Mouse (Mus musculus): ENCODE measurements around the gene Nox3. TPM values are rescaled to one million over a fixed set of nuclear protein-coding genes. Genes with fewer than 3 reads are reported as not detected.
A peak's percentile ranks its signal among the peaks of the same experiment; 100 is the strongest.

Nox3 gene
- total RNA-seq (2014; fragmentation: Nextera tagmentation) (not detected in 2 replicates), total RNA-seq (2017) (not detected in 2 replicates)

DNA sequence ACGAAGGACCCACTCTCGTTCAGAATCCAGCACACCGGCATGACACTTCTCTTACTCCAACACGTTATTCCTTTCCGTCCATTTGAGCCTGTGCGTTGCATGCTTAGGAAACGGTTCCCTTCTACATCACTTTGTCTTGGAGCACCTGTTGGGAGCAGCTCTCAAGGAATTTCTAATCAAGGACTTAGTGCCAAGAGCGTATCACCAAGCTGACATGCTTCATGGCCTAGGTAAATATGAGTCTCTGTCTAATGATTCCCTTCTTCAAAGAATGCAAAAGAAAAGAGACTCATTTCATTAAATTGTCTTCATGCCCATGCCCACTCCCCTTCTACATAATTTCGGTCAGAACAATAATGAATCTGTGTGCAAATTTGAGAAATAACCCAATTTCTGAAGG is at the start of gene Nox3:
TSS of gene Nox3 (minus strand) at position 101 of the 400 bp plus-strand sequence.
- no peak for ATAC-seq (replicated peaks; ENCODE audit: poor library complexity, severe bottlenecking)

DNA sequence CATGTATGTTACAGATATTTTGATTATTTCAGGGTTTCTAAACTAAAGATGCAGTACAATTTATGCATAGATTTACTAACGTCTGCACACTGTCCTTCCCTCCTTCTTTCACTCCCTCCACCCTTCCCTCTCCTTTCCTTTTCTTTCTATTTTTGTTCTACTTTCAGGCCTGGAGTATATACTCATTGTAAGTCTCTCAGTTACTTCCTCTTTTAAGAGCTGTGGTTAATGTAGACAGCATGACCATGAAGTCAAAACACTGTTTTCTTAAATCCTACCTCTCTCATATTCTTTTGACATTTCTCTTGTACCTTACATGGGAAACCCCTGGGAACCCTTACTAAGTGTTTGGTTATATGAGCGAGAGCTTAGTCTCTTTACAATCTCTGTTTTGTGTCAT is 48.3 kb upstream of the Nox3 start:
- ATAC-seq (replicated peaks; ENCODE audit: poor library complexity, severe bottlenecking), result peak; percentile 48

DNA sequence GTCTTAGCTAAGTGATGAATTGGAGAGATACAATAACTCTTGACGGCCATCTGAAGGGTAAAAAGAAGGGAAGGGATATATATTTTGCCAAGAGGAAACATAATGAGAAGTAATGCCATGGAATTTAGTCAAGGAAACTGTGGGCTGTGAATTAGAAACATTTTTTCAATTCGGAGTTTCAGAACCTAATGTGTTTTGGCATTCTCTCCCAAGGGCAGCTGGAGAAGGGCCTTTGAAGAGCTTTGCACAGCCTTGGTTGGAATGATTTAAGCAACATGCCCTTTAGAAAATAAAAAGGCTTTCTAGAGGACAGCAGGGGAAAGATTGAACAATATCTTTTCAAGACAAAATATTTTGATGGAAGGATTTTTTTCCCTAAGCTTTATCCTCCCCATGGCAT is 40.9 kb upstream of the Nox3 start:
- no peak for ATAC-seq (replicated peaks; ENCODE audit: poor library complexity, severe bottlenecking)

DNA sequence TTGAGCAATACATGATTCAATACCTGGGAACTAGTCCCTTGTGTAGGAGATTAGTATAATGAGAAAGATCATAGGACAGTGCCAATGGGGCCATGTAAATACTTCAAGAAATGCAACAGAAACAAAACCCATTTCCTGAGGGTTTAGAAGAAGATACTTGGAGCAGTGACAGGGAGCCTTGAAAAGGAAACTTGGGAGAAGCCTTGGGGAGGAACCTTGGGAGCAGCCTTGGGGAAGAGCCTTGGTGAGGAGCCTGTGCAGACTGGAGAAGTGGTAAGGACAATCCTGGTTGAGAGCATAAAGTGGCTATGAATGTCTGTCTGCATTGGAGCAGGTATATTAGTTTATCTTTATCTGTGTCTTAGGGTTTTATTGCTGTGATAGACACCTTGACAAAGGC is 38.2 kb upstream of the Nox3 start:
- ATAC-seq (replicated peaks; ENCODE audit: poor library complexity, severe bottlenecking), result no peak

DNA sequence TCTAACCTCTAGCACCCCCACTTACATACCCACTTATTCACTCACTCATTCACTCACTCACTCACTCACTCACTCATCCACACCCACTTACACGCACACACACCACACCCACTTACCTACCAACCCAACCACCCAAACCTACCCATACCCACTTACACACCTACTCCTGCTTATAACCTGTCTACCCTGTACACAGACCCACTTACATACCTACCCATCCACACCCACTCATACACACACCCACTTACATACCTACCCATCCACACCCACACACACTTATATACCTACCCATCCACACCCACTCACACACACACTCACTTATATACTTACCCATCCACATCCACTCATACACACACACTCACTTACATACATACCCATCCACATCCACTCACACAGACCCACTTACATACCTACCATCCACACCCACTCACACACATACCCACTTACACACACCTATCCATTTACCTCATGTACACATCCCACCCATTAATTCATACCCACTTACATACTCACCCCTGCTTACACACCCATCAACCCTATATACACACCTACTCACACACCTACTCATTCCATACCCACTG is 9.4 kb upstream of the Nox3 start:
- no peak for ATAC-seq (replicated peaks; ENCODE audit: poor library complexity, severe bottlenecking)

DNA sequence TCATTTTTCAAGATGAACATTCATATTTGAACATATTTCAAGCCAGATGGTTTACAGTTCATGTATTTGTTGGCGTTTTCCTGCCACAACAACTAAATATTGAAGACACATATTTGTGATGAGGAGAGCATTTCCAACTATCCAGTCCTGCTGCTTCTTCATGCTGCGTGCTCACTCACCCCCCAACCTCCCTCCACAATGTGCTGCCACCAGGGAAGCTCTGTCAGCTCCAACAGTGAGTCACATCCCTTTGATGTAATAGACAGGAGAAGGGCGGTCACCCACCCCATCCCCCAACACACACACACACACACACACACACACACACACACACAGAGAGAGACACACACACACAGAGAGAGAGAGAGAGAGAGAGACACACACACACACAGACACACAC is 6.3 kb upstream of the Nox3 start:
- ATAC-seq (replicated peaks; ENCODE audit: poor library complexity, severe bottlenecking), result no peak

DNA sequence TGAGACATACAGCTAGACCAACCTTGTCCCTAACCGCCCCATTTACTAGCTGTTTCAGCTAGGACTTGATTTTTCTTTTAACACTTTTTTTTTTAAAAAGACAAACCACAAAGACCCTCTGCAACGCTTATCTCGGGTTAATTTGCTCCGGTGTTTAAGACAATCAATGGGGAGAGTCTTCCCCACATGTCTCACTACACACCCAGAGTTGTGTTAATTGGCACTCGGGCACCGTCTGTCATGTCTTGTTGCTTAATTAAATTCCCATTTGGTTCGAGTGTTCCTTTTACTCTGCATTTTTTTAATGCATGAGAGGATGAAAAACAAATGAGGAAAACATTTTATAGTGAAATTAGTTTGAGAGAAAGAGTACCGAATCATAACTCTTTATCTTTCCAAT is 3.2 kb downstream of the Nox3 start:
- no peak for ATAC-seq (replicated peaks; ENCODE audit: poor library complexity, severe bottlenecking)

DNA sequence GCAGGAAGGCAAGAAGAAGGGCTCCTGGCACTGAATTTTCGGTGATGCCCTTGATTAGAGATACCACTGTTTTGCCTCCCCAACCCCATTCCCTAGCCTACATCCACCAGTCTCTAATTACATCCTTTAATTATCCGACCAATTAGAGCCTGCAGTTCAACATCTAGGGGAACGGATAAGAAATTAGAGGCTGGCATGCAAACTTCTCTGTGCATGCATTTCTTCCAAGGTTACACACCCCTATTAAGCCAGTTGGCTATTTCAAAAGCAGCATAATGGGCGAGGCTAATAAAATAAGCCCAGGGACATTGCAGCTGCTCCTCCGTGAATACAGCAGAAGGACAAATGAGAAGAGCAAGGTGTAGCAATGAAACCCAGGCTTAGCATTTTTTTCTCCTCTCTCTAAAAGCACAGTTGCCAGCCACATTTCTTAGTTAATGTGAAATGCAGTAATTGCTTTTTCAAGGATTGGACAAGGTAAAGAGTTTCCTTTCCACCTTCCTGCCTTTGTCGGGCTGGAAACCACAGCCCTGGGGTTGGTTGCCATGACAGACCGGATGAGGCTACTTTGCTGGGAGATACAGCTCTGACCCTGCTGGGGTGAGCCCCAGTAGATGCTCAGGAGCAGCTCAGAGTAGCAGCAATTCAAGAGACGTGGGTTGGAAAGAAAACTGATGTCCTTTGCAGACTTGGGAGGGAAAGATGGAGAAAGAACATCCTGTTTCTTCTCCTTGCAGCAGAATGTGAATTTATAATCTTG is 5.4 kb downstream of the Nox3 start:
- ATAC-seq (replicated peaks; ENCODE audit: poor library complexity, severe bottlenecking), result no peak

DNA sequence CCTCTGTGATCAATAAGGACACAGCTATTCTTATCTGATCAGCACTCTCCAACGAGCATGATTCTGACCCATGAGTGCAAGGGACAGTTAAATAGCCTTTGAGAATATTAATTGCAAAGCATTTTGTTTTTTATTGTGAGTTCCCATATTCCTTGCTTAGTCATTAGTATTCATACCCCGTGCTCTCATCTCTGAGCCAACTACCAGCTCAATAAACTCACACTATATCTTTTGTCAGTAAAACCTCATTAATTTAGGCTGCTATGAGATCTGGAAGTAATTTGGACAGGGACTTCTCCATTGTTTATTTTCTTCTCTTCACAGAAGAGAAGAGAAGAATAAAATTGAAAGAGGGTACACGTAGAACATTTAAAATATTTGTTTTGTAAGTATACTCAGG is 12.4 kb downstream of the Nox3 start:
- no peak for ATAC-seq (replicated peaks; ENCODE audit: poor library complexity, severe bottlenecking)

DNA sequence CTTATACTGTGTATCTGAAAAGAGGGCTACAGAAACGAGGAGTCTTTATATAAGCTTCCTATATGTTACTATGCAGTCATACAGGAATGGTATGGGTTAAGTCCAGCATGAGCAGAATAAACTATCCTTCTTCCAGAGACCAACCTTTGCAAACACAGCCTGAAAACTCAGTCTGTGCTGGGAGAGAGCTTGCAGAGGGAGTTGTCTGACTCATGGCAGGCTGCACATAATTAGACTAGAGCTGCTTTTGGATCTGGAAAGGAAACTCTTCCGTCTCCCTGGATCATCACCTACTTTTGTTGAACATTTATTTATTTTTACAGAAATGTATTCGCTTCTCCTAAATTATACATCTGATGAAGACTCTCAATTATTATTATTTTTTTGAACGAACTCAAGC is 26.8 kb downstream of the Nox3 start:
- no peak for ATAC-seq (replicated peaks; ENCODE audit: poor library complexity, severe bottlenecking)

DNA sequence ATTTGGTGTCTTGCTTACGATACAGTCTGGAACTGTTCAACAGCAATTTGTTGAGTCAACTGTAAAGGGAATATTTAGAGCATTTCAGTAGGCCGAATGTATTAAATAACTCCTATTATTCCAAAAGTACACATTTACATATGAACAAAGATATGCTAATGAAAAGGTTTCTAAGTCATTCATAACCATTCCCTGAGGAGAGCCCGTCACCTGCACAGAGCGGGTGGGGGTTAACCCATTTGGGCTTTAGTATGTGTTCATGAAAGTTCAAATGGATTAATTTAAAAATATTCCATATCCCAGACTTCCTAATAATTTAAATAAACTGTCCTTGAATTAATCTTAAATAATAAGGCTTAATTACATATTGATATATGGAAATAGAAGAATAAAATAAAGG is 28.8 kb downstream of the Nox3 start:
- no peak for ATAC-seq (replicated peaks; ENCODE audit: poor library complexity, severe bottlenecking)

DNA sequence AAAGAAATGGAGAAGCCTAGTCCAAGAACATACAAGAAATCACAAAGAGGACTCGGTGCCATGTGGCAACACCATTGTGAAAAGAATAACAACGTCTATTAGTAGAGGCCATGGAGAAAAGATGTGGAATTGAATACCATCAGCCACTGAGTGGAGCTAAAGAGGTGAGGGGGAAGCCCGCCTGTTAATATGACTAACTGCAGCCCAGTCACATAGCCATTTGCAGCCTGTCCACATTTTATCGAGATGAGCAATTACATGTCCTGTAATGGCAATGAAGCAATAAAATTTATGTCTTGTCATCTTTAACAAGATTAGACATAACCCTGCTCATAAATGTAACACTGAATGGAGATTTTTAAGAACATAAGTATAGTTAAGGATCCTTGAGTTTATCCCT is 30.7 kb downstream of the Nox3 start:
- ATAC-seq (replicated peaks; ENCODE audit: poor library complexity, severe bottlenecking), result no peak

DNA sequence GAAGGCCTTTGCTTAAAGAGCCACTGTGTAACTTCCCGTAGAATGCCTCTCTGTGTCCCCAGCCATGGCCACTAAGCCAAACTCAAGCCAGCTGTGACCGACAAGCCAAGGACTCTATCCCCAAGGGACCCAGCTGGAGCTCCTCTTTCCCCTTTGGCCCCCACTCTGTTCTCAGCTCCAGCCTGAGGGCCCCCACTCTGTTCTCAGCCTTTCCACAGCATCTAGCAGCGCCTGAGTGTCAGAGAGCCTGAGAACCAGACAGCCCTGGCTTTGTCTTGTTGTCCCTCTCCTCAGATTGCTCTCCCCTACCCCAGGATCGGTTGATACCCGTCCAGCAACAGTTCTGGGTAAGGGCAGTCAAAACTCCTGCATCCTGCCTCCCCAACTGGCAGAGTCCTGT is 36.6 kb downstream of the Nox3 start:
- ATAC-seq (replicated peaks; ENCODE audit: poor library complexity, severe bottlenecking), result no peak

DNA sequence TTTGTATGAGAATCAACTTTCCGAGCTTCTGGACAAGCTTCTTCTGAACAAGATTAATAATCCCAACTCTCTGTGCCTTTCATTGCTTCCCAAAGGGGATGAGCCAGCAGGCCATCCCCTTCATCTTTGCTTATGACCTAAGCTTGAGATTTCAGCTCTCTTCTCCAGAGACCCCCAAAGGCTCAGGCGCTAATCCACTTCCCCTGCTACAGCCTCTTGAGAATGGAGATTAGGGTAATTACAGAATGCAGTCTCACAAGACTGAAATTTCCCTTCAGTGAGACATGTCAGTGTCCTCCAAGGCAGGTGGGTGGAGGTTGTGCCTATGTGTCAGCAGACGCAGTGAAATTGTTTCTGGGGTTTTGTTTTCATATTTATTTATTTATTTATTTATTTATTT is 45.7 kb downstream of the Nox3 start:
- ATAC-seq (replicated peaks; ENCODE audit: poor library complexity, severe bottlenecking), result no peak

DNA sequence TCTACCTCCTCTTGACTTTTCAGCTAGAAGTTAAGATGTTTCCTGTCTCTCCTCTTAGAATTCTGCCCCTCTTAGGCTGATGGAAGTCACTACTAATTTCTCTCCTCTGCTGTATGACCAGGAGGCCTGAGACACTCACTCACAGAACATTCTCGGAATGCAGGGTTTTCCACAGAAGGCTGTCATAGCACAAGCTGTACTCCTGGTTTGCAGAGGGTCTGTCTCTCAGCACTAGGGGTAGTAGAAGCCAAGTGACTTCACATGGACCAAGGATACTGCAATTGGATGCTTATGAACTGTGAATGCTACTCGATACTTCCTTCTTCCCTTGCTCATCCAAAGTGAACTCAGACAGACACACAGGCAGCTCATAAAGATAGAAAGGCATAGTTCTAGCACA is 52.5 kb downstream of the Nox3 start:
- ATAC-seq (replicated peaks; ENCODE audit: poor library complexity, severe bottlenecking), result no peak

DNA sequence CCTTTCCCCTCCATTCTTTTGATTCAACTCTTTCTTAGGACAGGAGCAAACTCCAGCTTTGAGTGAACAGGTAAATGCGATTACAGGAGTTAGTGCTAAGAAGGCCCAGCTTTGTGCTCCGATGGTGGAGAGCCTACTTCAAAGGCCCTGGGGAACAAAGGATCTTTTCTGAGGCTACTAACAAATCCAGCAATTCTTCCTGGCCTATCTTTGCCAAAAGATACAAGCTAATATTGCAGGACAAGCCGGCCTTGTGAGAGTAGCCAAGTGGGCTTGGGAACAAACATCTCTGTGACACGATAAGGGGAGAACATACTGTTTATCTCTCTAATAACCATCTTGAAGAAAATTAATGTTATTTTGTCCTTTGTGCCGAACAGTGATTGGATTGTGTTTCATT is 54.6 kb downstream of the Nox3 start:
- ATAC-seq (replicated peaks; ENCODE audit: poor library complexity, severe bottlenecking), result no peak

DNA sequence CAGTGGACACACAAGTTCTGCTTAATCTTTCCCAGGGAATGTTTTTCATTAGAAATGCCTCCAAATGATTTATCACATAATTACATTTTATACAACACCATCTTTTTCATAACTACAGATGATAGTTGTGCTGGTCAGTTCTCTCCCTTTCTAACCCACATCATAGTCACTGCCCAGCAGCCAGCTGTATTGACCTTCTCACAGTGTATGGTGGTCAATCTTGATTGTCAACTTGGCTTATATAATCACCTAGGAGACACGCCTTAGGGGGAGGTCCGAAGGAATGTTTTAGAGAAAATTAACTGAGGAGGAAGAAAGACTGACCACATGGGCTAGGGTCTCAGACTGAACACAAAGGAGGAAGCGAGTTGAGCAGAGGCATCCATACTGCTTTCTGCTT is 57.3 kb downstream of the Nox3 start:
- no peak for ATAC-seq (replicated peaks; ENCODE audit: poor library complexity, severe bottlenecking)

DNA sequence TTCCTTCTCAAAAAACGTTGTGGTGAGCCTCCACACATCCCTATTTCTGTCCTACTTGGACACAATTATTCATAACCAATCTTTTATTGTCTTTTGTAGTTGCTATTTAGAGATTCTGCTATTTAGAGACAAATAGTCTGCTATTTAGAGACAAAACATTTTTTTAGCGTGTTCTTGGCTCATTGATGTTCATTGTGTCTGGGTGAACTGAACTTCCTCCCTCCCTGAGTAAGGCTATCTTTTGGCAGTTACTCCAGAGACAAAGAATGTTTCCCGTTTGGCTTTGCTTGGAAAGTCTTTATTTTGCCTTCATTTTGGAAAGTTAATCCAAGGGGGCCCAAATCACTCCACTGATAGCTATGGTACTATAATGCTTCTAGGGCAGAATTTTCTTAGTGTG is 63.6 kb downstream of the Nox3 start:
- ATAC-seq (replicated peaks; ENCODE audit: poor library complexity, severe bottlenecking), result no peak

DNA sequence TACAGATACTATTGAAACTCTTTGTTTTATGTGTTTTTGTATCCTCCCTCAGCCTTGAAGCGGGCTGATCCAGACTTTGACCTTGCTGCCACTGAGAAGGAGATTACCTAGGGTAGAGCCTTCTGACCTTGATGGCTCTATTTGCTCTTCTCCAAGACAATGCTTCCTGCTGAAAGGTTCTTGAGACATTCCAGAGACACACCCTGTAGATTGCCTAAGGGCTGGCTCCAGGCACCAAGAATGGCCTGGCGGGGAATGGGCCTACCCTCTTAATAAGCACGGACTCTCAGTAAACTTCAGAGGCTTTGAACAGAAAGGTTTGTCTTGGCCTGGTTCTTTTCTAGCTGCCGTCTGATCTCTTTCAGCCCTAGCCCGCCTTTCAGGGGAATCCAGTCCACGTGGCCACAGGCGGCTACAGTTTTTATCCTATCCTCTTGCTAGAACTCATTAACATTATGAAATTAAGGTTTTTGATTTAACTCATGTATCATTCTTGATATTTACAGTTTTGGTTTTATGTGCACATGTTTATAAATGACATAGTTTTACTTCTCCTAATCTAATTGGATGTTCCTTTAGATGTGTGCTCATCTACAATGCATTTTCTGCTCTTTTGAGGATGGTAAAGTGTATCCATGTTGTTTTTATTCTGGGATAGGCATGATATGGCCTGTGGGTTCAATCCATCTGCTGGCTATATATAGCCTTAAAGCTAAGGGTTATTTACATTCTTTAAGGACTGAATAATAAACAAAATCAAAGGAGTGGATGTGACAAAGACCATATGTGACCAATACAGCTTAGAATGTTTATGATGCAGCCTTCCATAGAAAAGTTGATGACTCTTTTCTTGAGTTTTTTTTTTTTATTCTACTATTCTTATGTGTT is 79.5 kb downstream of the Nox3 start:
- ATAC-seq (replicated peaks; ENCODE audit: poor library complexity, severe bottlenecking), result no peak

DNA sequence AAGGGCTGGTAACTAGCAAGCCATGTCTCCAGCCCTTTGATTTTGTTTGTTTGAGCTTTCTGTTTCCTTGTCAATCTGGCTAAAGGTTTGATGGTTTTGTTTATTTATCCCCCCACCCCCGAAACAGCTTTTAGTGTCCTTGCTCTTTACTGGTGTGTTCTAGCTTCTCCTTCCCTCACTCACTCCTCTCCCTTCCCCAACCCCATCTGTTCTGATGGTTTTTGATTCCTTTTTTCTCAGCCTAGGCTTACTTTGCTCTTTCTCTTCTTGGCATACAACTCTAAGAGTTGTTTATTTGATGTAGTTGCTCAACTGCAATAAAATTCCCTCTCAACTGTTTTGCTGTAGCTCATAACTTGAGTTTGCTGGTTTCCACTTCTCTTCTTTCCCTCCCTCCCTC is 80.5 kb downstream of the Nox3 start:
- no peak for ATAC-seq (replicated peaks; ENCODE audit: poor library complexity, severe bottlenecking)

DNA sequence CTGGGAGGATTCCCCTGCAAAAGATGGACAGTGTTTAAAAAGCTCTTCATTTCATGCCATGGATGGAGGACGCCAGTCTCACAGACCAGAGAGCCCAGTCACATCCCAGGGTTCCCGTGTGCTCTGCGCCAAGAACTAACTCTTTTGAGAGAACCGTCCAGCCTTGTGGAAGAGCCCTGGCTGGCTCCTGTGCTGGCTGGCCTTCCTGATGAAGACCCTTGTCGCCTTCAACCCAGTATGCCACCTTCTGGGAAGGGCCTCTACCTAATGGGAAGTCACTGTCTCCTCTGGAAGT is 84.3 kb downstream of the Nox3 start:
- ATAC-seq (replicated peaks; ENCODE audit: poor library complexity, severe bottlenecking), result no peak

Data from granulocyte monocyte progenitor cell, adult 5-6 weeks (primary cell).